Mouse (Mus musculus): ENCODE measurements at regions not wholly inside any gene's neighbourhood (a gene's known extent, or its start where the extent isn't known, plus 50 kb on each side); places are given as distances from the start of the nearest gene placed in this dataset.
"Not testable (repeated sequence)": the region's sequence is repeated elsewhere in the genome, so short reads cannot be mapped to it uniquely, and the experiment has no call there.

DNA sequence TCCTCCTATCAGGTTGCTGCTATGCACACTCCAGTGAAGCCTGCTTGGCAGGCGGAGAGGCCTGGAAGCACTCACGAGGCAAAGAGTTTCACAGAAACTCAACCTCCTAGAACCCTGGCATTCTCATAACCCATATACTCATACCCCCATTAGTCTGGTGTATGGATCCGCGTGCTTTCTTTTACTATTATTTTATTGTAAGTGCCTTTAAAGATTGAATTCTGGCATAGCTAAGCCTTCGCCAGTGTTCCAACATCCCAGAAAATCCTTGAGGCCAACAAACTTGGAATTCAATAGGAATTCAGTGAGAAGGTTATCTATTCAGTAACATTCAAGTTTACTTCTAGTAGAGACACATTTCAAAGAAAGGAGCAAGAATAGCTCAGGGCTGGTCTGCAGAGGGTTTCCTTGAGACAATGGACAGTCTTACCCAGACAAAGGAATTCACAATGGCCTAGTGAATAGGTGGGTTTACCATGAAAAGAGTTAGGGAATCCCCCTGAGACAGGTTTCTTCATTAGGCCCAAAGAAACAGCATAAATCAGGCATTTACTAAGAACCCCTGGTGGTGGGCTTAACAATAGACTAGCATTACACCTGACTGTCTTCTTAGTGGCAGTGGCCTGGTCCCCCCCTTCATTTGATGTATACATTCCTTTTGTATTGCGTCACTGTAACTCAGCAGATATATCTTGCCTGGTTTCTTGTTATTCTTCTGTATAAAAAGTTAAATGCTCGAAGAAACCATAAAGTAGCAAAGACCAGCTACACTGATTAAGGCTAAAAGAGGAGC, 80.8 kb upstream of the Gm15446 start:
- DNase-seq: not testable (repeated sequence)

DNA sequence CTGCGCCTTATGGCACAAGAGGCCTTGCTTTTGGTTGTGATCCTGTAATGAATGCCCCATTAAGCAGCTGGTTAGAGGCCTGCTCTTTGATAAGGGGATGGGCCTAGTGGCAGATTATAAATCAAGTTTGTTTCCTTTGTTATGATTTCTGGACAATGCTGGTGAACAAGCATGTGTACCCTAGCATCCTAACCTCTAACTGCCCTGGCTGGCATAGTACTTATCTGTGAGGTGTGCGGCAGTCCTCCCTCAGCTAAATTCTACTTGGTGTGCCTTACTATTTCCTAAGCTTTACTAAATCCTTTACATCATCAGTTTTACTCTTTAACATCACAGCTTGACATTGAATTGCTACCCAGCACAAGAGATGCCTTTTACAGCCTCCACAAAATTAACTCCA, 79.0 kb upstream of the Gm15446 start:
- not testable (repeated sequence) for DNase-seq

- peak; percentile 1 for DNase-seq
Measured at GRCm38 (mm10) chr5:109844753-109845186, 78.4 kb upstream of the Gm15446 start.

DNA sequence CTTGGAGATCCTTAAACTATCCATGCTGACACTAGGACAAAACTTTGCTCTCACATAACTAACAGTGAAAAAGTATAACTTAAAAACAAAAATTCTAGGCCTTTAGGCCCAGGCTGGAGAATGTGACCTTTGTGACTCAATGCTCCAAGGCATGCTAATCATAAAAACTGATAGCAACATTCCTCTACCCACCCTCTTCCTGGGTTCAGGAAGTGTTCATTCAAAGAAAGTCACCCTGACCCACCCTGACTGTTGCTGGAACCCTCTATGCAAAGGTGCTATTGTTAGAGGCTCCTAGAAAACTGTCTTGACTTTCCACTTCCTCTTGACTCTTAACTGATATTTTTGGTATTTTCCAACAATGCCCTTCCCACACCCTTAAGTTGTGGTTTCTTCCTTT, 72.0 kb upstream of the Gm15446 start:
- not testable (repeated sequence) for DNase-seq

DNA sequence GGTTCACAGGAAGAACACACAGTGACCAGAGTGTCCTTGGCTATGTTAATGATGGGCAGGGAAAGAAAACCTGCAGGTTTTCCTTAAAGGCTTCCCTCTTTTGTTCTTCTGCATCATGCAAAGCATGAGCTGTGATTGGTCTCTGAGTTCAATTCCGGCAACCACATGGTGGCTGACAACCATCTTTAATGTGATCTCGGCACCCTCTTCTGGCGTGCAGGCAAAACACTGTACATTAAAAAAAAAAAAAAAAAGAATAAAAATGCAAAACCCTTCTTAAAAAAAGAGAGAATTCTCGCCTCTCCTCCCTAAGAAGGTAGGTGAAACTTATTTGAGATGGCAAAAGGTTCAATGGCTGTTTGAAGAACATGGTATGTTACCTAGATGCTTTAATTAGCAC, 62.8 kb upstream of the Gm15446 start:
- no peak for DNase-seq

DNA sequence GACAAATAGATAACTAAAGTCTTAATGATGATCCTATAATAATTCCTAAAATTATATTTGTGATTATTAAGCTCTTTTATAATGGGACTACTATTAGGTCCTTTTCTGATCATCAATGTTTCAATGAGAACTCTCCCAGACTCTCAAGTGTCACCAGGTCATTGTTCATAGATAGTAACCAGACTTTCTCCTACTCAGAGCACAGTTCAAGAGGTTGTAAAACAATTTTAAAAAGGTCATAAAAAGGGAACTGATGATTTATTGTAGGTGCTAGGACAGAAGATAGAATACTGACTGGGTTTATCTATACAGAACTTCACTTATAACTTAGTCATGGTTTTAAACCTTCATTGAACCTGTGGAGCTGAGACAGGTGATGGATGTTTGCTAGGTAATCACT, 58.7 kb upstream of the Gm15446 start:
- DNase-seq: not testable (repeated sequence)

DNA sequence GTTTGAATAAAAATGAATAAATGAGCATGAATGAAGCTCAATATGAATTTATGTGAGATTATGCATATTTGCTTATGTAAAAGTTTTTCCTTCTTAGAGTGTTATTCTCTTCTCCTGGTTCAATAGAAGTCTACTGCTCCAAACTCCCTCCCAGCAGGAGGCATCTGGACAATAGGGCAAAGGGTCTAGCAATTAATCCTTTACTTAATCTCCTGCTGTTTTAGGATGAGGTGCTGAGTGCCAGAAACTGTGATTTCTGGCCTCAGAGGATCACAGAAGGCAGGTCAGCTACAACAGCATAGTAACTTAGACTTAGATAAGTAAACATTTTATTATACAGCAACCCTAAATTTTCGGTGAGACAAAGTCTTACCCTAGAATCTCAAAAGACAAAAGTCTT, 57.6 kb upstream of the Gm15446 start:
- DNase-seq: no peak

GRCm38 (mm10) chr5:109866337-109867126, 56.7 kb upstream of the Gm15446 start:
- DNase-seq: peak; percentile 64

DNA sequence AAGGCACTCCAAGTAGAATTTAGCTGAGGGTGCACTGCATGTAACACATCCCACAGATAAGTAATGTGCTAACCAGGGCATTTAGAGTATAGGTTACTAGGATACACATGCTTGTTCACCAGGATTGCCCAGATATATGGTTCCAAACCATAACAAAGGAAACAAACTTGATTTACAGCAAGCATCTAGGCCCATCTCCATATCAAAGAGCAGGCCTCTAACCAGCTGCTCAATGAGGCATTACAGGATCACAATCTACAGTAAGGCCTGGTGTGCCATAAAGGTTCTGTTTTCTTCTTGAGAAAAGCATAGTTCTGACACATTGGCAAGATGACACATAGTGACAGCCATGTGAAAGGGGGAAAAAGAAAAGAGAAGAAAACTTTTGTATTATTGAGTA, 56.0 kb upstream of the Gm15446 start:
- DNase-seq: not testable (repeated sequence)

All from right cerebral cortex, postnatal 4 days (tissue).